Mouse (Mus musculus) C2C12 (cell line): ENCODE results near the gene Plcg1. TPM values are rescaled to one million over a fixed set of nuclear protein-coding genes. Genes with fewer than 3 reads are reported as not detected.

Experiments
- H3K27me3 ChIP-seq: one replicate; pipeline ENCODE4 v1.6.1; 2011; ENCODE audit not compliant: control insufficient read depth, insufficient read depth, insufficient read length
- H3K36me3 ChIP-seq: one replicate; pipeline ENCODE4 v1.6.1; 2011; ENCODE audit not compliant: control insufficient read depth, insufficient read depth
- H3K4me3 ChIP-seq: one replicate; pipeline ENCODE4 v1.5.1; 2011; ENCODE audit warnings: mild to moderate bottlenecking, control low read depth; ENCODE audit not compliant: poor library complexity, insufficient read depth, severe bottlenecking
- H3K79me2 ChIP-seq: one replicate; pipeline ENCODE4 v1.6.1; 2011; ENCODE audit not compliant: control insufficient read depth, insufficient read depth
- H3K79me3 ChIP-seq: one replicate; pipeline ENCODE4 v1.6.1; 2011; ENCODE audit warnings: low read depth, control low read depth
- H3ac ChIP-seq: one replicate; pipeline ENCODE3; 2011; ENCODE audit warnings: low read depth; ENCODE audit not compliant: control insufficient read depth, insufficient read length
- CEBPB ChIP-seq: IDR thresholded peaks from one replicate; pipeline ENCODE4 v1.6.1; 2011; ENCODE audit warnings: low read depth, mild to moderate bottlenecking, control low read depth, moderate library complexity
- CTCF ChIP-seq: IDR thresholded peaks from one replicate; pipeline ENCODE4 v1.5.1; 2011; ENCODE audit not compliant: control insufficient read depth, insufficient read depth, insufficient read length
- FOSL1 ChIP-seq: IDR thresholded peaks from one replicate; pipeline ENCODE4 v1.8.0; 2011; ENCODE audit warnings: mild to moderate bottlenecking, low read length; ENCODE audit not compliant: poor library complexity, insufficient read depth, severe bottlenecking
- MAX ChIP-seq: IDR thresholded peaks from one replicate; pipeline ENCODE4 v1.6.1; 2011; ENCODE audit warnings: mild to moderate bottlenecking, control low read depth
- MYOD1 ChIP-seq: IDR thresholded peaks from one replicate; pipeline ENCODE4 v1.6.1; 2011; ENCODE audit warnings: low read depth; ENCODE audit not compliant: control insufficient read depth, insufficient read length
- MYOG ChIP-seq: IDR thresholded peaks from one replicate; pipeline ENCODE4 v1.6.1; 2011; ENCODE audit not compliant: control insufficient read depth, insufficient read length; ENCODE audit errors: extremely low read depth
- USF1 ChIP-seq: IDR thresholded peaks from one replicate; pipeline ENCODE4 v1.6.1; 2011; ENCODE audit warnings: low read depth, mild to moderate bottlenecking, control low read depth, moderate library complexity
- polyA plus RNA-seq: library from polyadenylated mRNA; unstranded; fragments of >200 nt; fragmentation: generic; extraction: Trizol; gene quantifications from one replicate; pipeline ENCODE4 v1.2.1, GENCODE M21; 2012; ENCODE audit warnings: missing spikeins

Plcg1 gene
- polyA plus RNA-seq, 1 experiment = 39.0 TPM

DNA sequence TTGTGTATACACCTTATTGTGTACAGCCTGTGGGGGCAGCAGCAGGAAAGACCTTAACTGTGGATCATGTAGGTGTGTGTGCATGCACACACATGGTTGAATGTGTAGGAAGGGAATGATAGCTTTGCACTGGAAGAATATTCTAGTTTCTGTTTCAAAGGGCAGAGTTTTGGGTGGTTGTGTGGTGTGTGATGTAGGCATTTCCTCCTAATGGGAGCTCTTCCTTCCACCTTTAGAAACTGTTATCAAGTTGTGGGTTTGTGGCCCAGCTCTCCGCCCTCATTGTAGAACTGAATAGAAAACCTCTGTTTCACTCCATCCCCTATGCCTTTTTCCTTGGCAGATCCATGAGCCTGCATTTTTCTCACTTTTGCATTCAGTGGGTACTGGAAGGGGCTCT lies 14.4 kb downstream of the Plcg1 start:
- Histone ChIP-seq H3K27me3 (no peaks in the 10 kb centered on the region), H3K79me2 (peaks cover 73% of the 10 kb centered on the region), H3K36me3 (peaks cover 27% of the 10 kb centered on the region), H3K4me3 (no peak overlapping the region), H3K79me3 (peaks cover 43% of the 10 kb centered on the region), H3ac (no peak overlapping the region)
- TF ChIP-seq MAX (no peak), MYOG (no peak), CEBPB (no peak), FOSL1 (no peak), MYOD1 (no peak), CTCF (no peak), USF1 (no peak)

DNA sequence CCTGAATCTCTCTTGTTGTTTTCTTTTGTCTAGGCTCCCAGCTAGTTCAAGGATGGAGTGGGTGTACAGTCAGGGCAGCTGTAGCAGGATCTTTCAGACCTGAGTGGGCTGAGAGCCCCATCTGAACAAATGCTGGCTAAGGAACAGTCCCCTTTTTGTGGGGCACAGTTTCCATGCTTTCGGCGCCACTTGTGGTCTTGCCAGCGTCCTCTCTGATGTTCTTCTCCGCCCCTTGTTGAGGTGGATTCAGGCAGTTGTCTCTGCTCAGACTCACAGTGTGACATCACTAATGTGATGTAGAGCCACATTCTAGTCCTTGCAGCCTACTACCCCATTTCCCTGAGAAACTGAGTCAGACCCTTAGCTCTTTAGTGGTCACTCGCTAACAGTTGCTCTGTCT lies 15.5 kb downstream of the Plcg1 start:
- no peak overlapping the region for H3K4me3 ChIP-seq
- H3ac ChIP-seq = no peak overlapping the region
- peaks cover 37% of the 10 kb centered on the region for H3K79me3 ChIP-seq
- H3K79me2 ChIP-seq = peaks cover 62% of the 10 kb centered on the region
- no peaks in the 10 kb centered on the region for H3K27me3 ChIP-seq
- H3K36me3 ChIP-seq = peaks cover 28% of the 10 kb centered on the region
- no peak for TF ChIP-seq MYOD1

DNA sequence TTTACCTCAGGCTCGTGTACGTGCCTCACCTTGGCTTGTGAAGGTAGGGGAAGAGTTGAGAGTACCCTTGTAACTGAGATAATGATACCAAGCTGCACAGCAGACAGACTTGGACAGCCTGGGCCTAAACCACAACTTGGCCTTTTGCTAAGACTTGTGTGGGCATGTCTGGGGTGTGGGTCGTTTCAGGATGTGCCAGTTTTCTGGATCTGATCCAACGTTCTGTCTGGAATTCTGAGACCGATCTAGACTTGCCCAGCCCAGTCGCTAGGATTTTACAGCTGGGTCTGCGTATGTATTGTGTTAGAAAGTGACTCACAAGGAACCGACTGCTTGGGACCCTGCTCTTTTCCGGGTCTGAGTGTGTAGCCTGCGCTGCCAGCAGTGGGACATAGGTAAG lies 16.0 kb downstream of the Plcg1 start:
- no peak overlapping the region for H3ac ChIP-seq
- peaks cover 58% of the 10 kb centered on the region for H3K79me2 ChIP-seq
- no peak for TF ChIP-seq CEBPB
- TF ChIP-seq MYOG = no peak
- no peak for TF ChIP-seq USF1
- TF ChIP-seq FOSL1 = no peak
- TF ChIP-seq CTCF = no peak
- TF ChIP-seq MAX = no peak
- TF ChIP-seq MYOD1 = no peak
- no peaks in the 10 kb centered on the region for H3K27me3 ChIP-seq
- no peak overlapping the region for H3K4me3 ChIP-seq
- peaks cover 32% of the 10 kb centered on the region for H3K36me3 ChIP-seq
- H3K79me3 ChIP-seq = peaks cover 33% of the 10 kb centered on the region

DNA sequence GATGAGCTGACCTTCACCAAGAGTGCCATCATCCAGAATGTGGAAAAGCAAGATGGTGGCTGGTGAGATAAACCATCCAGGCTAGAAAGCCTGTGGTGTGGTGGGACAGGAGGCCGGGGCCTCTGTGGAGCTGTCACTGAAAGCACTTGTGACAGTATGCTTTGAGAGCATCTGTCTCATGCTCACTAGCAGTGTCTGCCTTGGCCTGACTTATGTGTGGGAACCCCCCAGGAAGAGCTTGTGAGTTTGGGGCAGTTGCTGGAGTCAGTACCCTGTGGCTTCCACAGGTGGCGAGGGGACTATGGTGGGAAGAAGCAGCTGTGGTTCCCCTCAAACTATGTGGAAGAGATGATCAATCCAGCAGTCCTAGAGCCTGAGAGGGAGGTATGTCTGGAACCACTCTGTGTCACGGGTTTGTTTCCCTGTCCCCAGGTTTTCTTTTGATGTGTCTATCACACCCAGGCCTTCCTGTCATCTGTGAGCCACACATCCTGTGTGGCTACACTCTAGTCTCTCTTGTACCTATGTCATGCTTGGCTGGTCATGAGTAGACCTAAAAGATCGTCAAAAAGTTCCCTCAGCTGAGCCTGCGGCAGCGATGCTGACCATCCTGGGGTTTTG lies 25.6 kb downstream of the Plcg1 start:
- H3K79me3 ChIP-seq = no peaks in the 10 kb centered on the region
- H3K36me3 ChIP-seq = peaks cover 87% of the 10 kb centered on the region
- H3K27me3 ChIP-seq = no peaks in the 10 kb centered on the region
- TF ChIP-seq USF1 (no peak), FOSL1 (no peak), CEBPB (no peak), MYOG (no peak), MAX (no peak), MYOD1 (no peak), CTCF (no peak)
- H3ac ChIP-seq = no peak overlapping the region
- H3K4me3 ChIP-seq = no peak overlapping the region
- H3K79me2 ChIP-seq = no peaks in the 10 kb centered on the region

DNA sequence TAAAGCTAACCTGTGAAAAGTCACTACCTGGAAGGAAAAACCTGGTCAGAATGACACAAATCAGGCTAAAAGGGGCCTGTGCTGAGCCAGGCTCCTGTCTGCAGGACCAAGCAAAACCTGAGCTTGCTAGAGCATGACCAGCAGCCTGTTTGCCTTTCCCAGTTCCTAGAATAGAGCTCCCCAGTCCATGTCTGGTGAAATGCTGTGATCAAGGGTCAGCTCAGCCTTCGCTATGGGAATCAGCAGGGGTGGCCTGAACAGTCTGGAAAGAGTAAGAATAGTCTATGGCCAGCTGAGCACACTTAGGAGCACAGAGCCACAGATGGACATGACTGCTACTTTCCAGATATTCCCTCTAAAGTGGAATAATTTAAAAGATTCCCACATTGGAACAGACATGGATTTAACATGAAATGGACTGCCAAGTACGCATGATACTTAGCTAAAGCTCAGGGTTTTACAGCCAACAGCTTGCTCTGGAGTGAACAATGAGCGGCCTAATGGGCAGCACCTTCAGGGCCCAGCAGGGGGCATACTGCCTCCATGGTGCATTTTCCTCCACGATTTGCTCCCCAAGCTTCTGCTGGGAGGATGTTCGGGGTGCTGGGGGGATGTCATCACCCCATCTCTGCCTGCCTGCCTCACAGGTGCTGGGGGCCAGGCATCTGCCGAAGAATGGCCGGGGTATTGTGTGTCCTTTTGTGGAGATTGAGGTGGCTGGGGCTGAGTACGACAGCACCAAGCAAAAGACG lies 29.5 kb downstream of the Plcg1 start:
- no peaks in the 10 kb centered on the region for H3K27me3 ChIP-seq
- H3K79me2 ChIP-seq = no peaks in the 10 kb centered on the region
- H3K79me3 ChIP-seq = no peaks in the 10 kb centered on the region
- H3K36me3 ChIP-seq = peaks cover 84% of the 10 kb centered on the region
- H3ac ChIP-seq = no peak overlapping the region
- TF ChIP-seq MYOG (no peak), CTCF (peak; percentile 78)
- no peak overlapping the region for H3K4me3 ChIP-seq

DNA sequence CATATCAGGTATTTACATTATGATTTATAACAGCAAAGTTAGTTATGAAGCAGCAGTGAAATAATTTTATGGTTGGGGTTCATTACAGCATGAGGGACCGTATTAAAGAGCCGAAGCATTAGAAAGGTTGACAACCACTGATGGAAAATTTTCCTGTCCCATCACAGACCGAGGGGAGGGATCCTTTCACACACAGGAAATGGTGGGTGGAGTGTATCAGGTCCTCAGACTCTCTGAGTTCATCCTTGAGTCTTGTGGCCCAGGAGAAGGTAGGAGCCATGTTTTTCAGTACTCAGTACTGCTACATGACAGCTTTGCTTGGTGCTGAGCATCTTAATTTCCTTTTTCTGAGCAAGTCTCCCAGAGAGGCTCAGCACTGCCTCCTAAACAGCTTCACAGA lies 32.7 kb downstream of the Plcg1 start:
- Histone ChIP-seq H3K79me2 (no peaks in the 10 kb centered on the region), H3K79me3 (no peaks in the 10 kb centered on the region), H3K4me3 (no peak overlapping the region), H3K27me3 (no peaks in the 10 kb centered on the region), H3ac (no peak overlapping the region), H3K36me3 (peaks cover 55% of the 10 kb centered on the region)
- TF ChIP-seq FOSL1 (no peak), CEBPB (no peak), MYOD1 (no peak), USF1 (no peak), MAX (no peak), CTCF (no peak), MYOG (no peak)
